Mouse (Mus musculus): ENCODE results near the gene AI661453.

DNA sequence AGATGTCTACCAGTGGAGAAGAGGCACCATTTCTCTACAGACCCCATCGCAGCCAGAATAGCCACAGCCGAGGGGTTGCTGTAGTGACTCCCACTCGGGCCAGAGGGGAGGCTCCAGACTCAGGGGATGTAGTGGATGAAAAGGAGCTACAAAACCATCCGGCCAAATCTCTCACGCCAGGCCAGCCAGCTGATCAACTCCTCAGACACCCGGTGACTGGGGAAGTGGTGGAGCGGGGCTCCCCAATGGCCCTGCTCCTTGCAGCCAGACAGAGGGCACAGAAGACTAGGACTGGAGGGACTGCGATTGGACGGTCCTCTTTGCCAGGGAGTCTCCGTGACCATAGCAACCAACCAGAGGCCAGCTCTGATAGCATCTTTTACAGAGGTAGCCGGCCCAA is 31.2 kb downstream of the AI661453 start:
- TF ChIP-seq CTCF (IDR thresholded peaks at IDR 0.05; ENCODE audit: insufficient read depth, low read length) (no peak), POLR2A (IDR thresholded peaks at IDR 0.05; ENCODE audit: borderline replicate concordance, extremely low read depth, low read depth, low read length) (no peak)

All from lung, adult 2 months (tissue).